Mouse (Mus musculus) heart, embryonic 15.5 days (tissue): ENCODE results near the gene P4ha3. TPM values are rescaled to one million over a fixed set of nuclear protein-coding genes. Genes with fewer than 3 reads are reported as not detected.

Source experiments
- ATAC-seq: fragments of 200-750 bp; cut with Nextera tagmentation; replicated peaks from 2 replicates; pipeline ENCODE4 v1.8.0; 2017; ENCODE audit warnings: low read depth, moderate TSS enrichment; ENCODE audit not compliant: insufficient number of reproducible peaks, insufficient read depth, low FRiP score
- H3K27ac ChIP-seq: fragments of 300-500 bp; sonication (generic); 2 replicates; pipeline ENCODE4 v1.5.1; 2015; ENCODE audit warnings: mild to moderate bottlenecking, inconsistent platforms
- H3K27me3 ChIP-seq: fragments of 300-500 bp; sonication (generic); 2 replicates; pipeline ENCODE4 v1.6.1; 2015; ENCODE audit warnings: inconsistent platforms
- H3K36me3 ChIP-seq: fragments of 300-500 bp; sonication (generic); 2 replicates; pipeline ENCODE4 v1.6.1; 2015; ENCODE audit warnings: mild to moderate bottlenecking, inconsistent platforms
- H3K4me1 ChIP-seq: fragments of 300-500 bp; sonication (generic); replicated peaks from 2 replicates; pipeline ENCODE4 v1.6.1; 2015; ENCODE audit warnings: inconsistent platforms
- H3K4me2 ChIP-seq: fragments of 300-500 bp; sonication (generic); 2 replicates; pipeline ENCODE4 v1.6.1; 2015; ENCODE audit warnings: inconsistent platforms, mild to moderate bottlenecking, moderate library complexity
- H3K4me3 ChIP-seq: fragments of 300-500 bp; sonication (generic); 2 replicates; pipeline ENCODE4 v1.5.1; 2015; ENCODE audit warnings: mild to moderate bottlenecking, inconsistent platforms
- H3K9ac ChIP-seq: fragments of 300-500 bp; sonication (generic); 2 replicates; pipeline ENCODE4 v1.6.1; 2015; ENCODE audit warnings: mild to moderate bottlenecking, inconsistent platforms
- H3K9me3 ChIP-seq: fragments of 300-500 bp; sonication (generic); replicated peaks from 2 replicates; pipeline ENCODE4 v1.6.1; 2016; ENCODE audit warnings: inconsistent platforms
- WGBS: fragments of 180-500 bp; shearing (Covaris S2); methylation state at CpG from one replicate; pipeline ENCODE4 v1.1.7; 2015; ENCODE audit warnings: mixed read lengths; 5-methylcytosine and 5-hydroxymethylcytosine counted together
- polyA plus RNA-seq: library from polyadenylated mRNA; unstranded; fragments of >200 nt; fragmentation: Nextera tagmentation; extraction: Ambion mirVana; gene quantifications from 2 replicates; pipeline ENCODE4 v1.2.1, GENCODE M21; 2015

Gene P4ha3
- polyA plus RNA-seq, 1 experiment from 2014 or later, result 11.8 TPM

DNA sequence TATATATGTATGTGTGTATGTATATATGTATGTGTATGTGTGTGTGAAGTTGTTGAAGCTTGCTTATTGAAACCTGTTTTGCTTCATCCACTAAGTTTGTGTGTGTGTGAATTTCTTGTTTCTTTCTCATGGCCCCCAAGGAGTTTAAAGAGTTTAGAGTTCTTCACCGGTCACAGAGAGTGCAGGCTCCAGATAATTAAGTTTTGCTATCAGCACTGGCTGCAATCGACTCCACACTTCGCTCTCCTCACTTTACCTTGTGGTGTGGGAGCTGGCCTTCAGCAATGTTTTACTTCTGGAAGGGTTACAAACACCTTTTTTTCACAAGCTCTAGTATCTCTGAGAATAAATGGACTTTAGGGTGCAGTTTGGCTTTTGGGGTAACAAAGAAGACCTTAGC, 45.9 kb downstream of the P4ha3 start:
- Histone ChIP-seq H3K27me3 (no peaks in the 10 kb centered on the region), H3K9me3 (no peaks in the 10 kb centered on the region), H3K4me1 (no peaks in the 10 kb centered on the region), H3K4me3 (no peak overlapping the region), H3K27ac (no peak overlapping the region), H3K9ac (no peak overlapping the region), H3K36me3 (peaks cover 69% of the 10 kb centered on the region), H3K4me2 (no peak overlapping the region)
- no peak for ATAC-seq
- WGBS, result 83% methylated on average over 3 of the region's 3 CpGs

- H3K9me3 ChIP-seq, result no peaks in the 10 kb centered on the region
- 90% methylated on average over 2 of the region's 2 CpGs for WGBS
- H3K36me3 ChIP-seq, result peaks cover 82% of the 10 kb centered on the region
Measured at GRCm38 (mm10) chr7:100335921-100336320, 50.6 kb downstream of the P4ha3 start.

DNA sequence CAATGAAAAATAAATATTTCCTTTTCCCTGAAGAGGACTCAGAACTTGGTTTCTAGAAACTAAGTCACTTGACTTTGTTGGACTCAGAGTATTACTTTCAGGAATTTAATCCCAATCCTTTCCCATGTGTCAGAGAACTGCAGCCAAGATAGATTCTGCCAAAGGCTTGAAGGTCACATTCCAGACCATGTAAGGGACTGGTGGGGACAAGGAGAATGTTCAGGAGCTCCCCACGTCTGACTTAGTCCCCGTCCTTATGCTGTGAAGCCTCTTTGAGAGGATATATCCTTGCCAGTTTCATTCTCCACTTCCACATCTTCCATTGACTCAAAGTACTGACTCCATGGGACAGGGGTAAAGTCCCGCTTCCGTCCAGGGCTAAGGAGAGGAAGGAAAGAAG, 69.7 kb downstream of the P4ha3 start:
- Histone ChIP-seq H3K4me3 (no peak overlapping the region), H3K27me3 (no peaks in the 10 kb centered on the region), H3K27ac (peak overlapping the region; percentile 68), H3K4me2 (no peak overlapping the region), H3K9ac (no peak overlapping the region), H3K4me1 (peaks cover 2% of the 10 kb centered on the region; the same call in 1 of the 2 replicates), H3K36me3 (peaks cover 3% of the 10 kb centered on the region), H3K9me3 (no peaks in the 10 kb centered on the region)
- whole genome bisulfite sequencing, result 52% methylated on average over 4 of the region's 4 CpGs
- ATAC-seq, result peak; percentile 81; the same call in 1 of the 2 replicates

More at GRCm38 (mm10) chr7:100335921-100336320, 50.6 kb downstream of the P4ha3 start:
- Histone ChIP-seq H3K4me2 (no peak overlapping the region), H3K9ac (no peak overlapping the region), H3K4me3 (no peak overlapping the region), H3K27ac (no peak overlapping the region), H3K4me1 (no peaks in the 10 kb centered on the region), H3K27me3 (no peaks in the 10 kb centered on the region)
- no peak for ATAC-seq

- H3K27ac ChIP-seq, result no peak overlapping the region
- 82% methylated on average over 5 of the region's 5 CpGs for WGBS
- ATAC-seq, result no peak
Measured at GRCm38 (mm10) chr7:100356324-100356723, 71.0 kb downstream of the P4ha3 start.

DNA sequence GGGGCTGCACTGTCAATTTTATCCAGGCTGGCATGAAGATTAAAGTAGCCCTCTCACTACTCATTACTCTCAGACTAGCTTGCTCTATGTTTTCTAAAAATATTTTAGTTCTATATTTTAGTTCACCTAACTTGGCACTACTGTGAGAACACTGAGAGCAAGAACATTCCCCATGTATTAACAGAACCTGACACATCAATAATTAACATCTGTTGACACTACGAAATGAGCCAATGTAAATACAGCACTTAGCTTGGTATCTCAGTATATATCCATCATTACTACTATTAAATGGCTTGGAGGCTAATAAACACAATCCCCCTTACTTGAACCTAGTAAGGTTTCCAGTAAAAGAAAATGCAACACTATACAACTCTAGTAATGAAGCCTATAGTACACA, 71.4 kb downstream of the P4ha3 start:
- no peak overlapping the region for H3K9ac ChIP-seq
- H3K4me3 ChIP-seq, result no peak overlapping the region
- no peak overlapping the region for H3K27ac ChIP-seq
- H3K9me3 ChIP-seq, result no peaks in the 10 kb centered on the region
- no peaks in the 10 kb centered on the region; the same call in 1 of the 2 replicates for H3K36me3 ChIP-seq
- no peak overlapping the region for H3K4me2 ChIP-seq
- H3K4me1 ChIP-seq, result peaks cover 2% of the 10 kb centered on the region; the same call in 1 of the 2 replicates
- WGBS, result 80% methylated on average over 1 of the region's 1 CpGs
- no peak for ATAC-seq
- no peaks in the 10 kb centered on the region for H3K27me3 ChIP-seq

More at GRCm38 (mm10) chr7:100356324-100356723, 71.0 kb downstream of the P4ha3 start:
- H3K4me3 ChIP-seq, result no peak overlapping the region
- no peak overlapping the region for H3K4me2 ChIP-seq
- no peaks in the 10 kb centered on the region for H3K27me3 ChIP-seq
- H3K4me1 ChIP-seq, result peaks cover 2% of the 10 kb centered on the region; the same call in 1 of the 2 replicates
- no peak overlapping the region for H3K9ac ChIP-seq
- H3K36me3 ChIP-seq, result no peaks in the 10 kb centered on the region; the same call in 1 of the 2 replicates
- H3K9me3 ChIP-seq, result no peaks in the 10 kb centered on the region

DNA sequence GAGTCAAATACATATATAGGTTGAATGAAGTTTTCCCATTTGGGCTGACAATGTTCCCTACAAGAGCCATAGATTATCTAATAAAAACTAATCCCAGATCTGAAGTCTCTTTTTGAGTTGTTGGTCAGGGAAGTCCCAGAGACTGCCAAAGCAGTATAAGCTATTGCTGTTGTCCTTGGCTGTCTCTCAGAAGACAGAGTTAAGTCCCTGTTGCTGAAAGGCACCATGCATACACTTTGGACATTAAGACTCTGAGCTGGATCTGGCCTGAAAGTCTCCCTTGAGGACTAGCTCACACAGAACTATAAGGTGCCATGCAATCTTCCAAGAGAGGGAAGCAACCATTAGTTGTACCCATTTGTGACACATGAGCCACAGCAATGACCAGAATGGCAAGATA, 72.5 kb downstream of the P4ha3 start:
- ATAC-seq, result no peak
- no peaks in the 10 kb centered on the region for H3K9me3 ChIP-seq
- H3K4me2 ChIP-seq, result no peak overlapping the region
- no peak overlapping the region for H3K4me3 ChIP-seq
- H3K27ac ChIP-seq, result no peak overlapping the region
- no peak overlapping the region for H3K9ac ChIP-seq
- H3K36me3 ChIP-seq, result no peaks in the 10 kb centered on the region; the same call in 1 of the 2 replicates
- no peaks in the 10 kb centered on the region for H3K27me3 ChIP-seq
- peaks cover 2% of the 10 kb centered on the region; the same call in 1 of the 2 replicates for H3K4me1 ChIP-seq

DNA sequence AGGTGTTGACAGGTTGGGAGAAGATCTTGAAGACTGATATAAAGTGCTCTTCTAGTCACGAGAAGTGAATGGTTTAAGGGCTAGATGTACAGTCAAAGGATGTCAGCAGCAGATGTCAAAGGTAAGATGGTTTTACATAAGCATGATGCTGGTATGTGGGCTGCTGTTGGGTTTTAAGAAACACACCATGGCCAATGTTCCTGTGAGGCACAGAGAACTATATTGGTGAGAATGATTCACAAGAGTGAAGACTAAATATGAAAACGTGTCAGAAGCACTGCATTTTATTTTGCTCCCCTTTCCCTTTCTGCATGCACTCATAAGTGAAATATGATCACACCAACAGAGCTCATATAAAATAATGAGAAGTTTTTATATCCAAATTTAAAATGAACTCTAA, 77.8 kb downstream of the P4ha3 start:
- Histone ChIP-seq H3K36me3 (no peaks in the 10 kb centered on the region), H3K9ac (no peak overlapping the region), H3K9me3 (no peaks in the 10 kb centered on the region), H3K4me3 (no peak overlapping the region), H3K4me1 (peaks cover 10% of the 10 kb centered on the region), H3K4me2 (no peak overlapping the region), H3K27ac (no peak overlapping the region), H3K27me3 (no peaks in the 10 kb centered on the region)
- ATAC-seq, result no peak
- 74% methylated on average over 2 of the region's 2 CpGs for WGBS

GRCm38 (mm10) chr7:100364888-100365287, 79.6 kb downstream of the P4ha3 start:
- ATAC-seq, result no peak
- no peaks in the 10 kb centered on the region for H3K9me3 ChIP-seq

More at GRCm38 (mm10) chr7:100364888-100365287, 79.6 kb downstream of the P4ha3 start:
- no peak overlapping the region for H3K4me2 ChIP-seq
- H3K27me3 ChIP-seq, result no peaks in the 10 kb centered on the region
- H3K27ac ChIP-seq, result no peak overlapping the region
- no peak overlapping the region for H3K9ac ChIP-seq
- H3K4me1 ChIP-seq, result peaks cover 9% of the 10 kb centered on the region
- H3K4me3 ChIP-seq, result no peak overlapping the region
- no peaks in the 10 kb centered on the region for H3K36me3 ChIP-seq
- 37% methylated on average over 6 of the region's 6 CpGs for WGBS

Other genes starting within 250 kb of the P4ha3 start
- 30.7 and 35.6 TPM in 2 replicates for gene Pold3, start 164.0 kb upstream of the P4ha3 start, polyA plus RNA-seq
- 11.2 and 13.7 TPM in 2 replicates for gene Lipt2, start 126.2 kb upstream of the P4ha3 start, polyA plus RNA-seq
- gene Kcne3, start 109.0 kb upstream of the P4ha3 start, polyA plus RNA-seq, result 6.7 and 7.4 TPM in 2 replicates
- gene Pgm2l1, start 58.1 kb upstream of the P4ha3 start, polyA plus RNA-seq, result 1.2 and 1.3 TPM in 2 replicates
- 11.8 and 14.6 TPM in 2 replicates for gene C2cd3, start 86.7 kb downstream of the P4ha3 start, polyA plus RNA-seq
- gene Ppme1, start 86.8 kb downstream of the P4ha3 start, polyA plus RNA-seq, result 52.8 and 61.1 TPM in 2 replicates
- gene Ucp3, start 187.5 kb downstream of the P4ha3 start, polyA plus RNA-seq, result 0.11 and 0.29 TPM in 2 replicates
- gene Ucp2, start 207.8 kb downstream of the P4ha3 start, polyA plus RNA-seq, result 109 and 179 TPM in 2 replicates
- 0.18 and 0.70 TPM in 2 replicates for gene Dnajb13, start 229.4 kb downstream of the P4ha3 start, polyA plus RNA-seq